Mouse (Mus musculus) right cerebral cortex, postnatal 14 days (tissue): Measurements from ENCODE around the gene Mpeg1.
A peak's percentile ranks its signal among the peaks of the same experiment; 100 is the strongest.

Experiments
- DNase-seq: peaks from one replicate; pipeline ENCODE4 v3.0.0; 2022

Gene Mpeg1

GRCm38 (mm10) chr19:12465530-12466144, 5.1 kb downstream of the Mpeg1 start:
- no peak for DNase-seq

GRCm38 (mm10) chr19:12466204-12466603, 5.6 kb downstream of the Mpeg1 start:
- DNase-seq = peak; percentile 26

GRCm38 (mm10) chr19:12467436-12467835, 6.9 kb downstream of the Mpeg1 start:
- DNase-seq = no peak

GRCm38 (mm10) chr19:12471866-12472265, 11.3 kb downstream of the Mpeg1 start:
- DNase-seq = no peak

- no peak for DNase-seq
Measured at GRCm38 (mm10) chr19:12472381-12472976, 11.9 kb downstream of the Mpeg1 start.

- no peak for DNase-seq
Measured at GRCm38 (mm10) chr19:12473201-12473641, 12.6 kb downstream of the Mpeg1 start.

GRCm38 (mm10) chr19:12473951-12474350, 13.4 kb downstream of the Mpeg1 start:
- no peak for DNase-seq

GRCm38 (mm10) chr19:12475380-12476250, 15.0 kb downstream of the Mpeg1 start:
- DNase-seq = peak; percentile 90

GRCm38 (mm10) chr19:12476721-12477270, 16.2 kb downstream of the Mpeg1 start:
- DNase-seq = no peak

- no peak for DNase-seq
Measured at GRCm38 (mm10) chr19:12478369-12478768, 17.8 kb downstream of the Mpeg1 start.

- DNase-seq = no peak
Measured at GRCm38 (mm10) chr19:12483782-12484181, 23.2 kb downstream of the Mpeg1 start.

GRCm38 (mm10) chr19:12484210-12484609, 23.6 kb downstream of the Mpeg1 start:
- DNase-seq = no peak

- DNase-seq = no peak
Measured at GRCm38 (mm10) chr19:12485223-12485622, 24.6 kb downstream of the Mpeg1 start.

- DNase-seq = no peak
Measured at GRCm38 (mm10) chr19:12485631-12486030, 25.1 kb downstream of the Mpeg1 start.

GRCm38 (mm10) chr19:12486875-12487274, 26.3 kb downstream of the Mpeg1 start:
- no peak for DNase-seq

GRCm38 (mm10) chr19:12487511-12488204, 27.1 kb downstream of the Mpeg1 start:
- DNase-seq = no peak

GRCm38 (mm10) chr19:12488205-12488966, 27.8 kb downstream of the Mpeg1 start:
- DNase-seq = no peak

- DNase-seq = no peak
Measured at GRCm38 (mm10) chr19:12488969-12489674, 28.5 kb downstream of the Mpeg1 start.

GRCm38 (mm10) chr19:12489675-12490570, 29.3 kb downstream of the Mpeg1 start:
- no peak for DNase-seq

- DNase-seq = no peak
Measured at GRCm38 (mm10) chr19:12491636-12492035, 31.1 kb downstream of the Mpeg1 start.
